Mouse (Mus musculus): ENCODE measurements around the gene Olfr312.

GRCm38 (mm10) chr11:58867954-58868330, 38.9 kb downstream of the Olfr312 start:
- TF ChIP-seq CTCF (IDR thresholded peaks at IDR 0.05; ENCODE audit: extremely low read depth, insufficient read length, insufficient replicate concordance, low read depth, low read length): no peak
- TF ChIP-seq POLR2A (IDR thresholded peaks at IDR 0.05; ENCODE audit: low read depth, low read length): no peak

Data from small intestine, adult 2 months (tissue).